Mouse (Mus musculus): ENCODE measurements around the gene Rps6kl1. TPM values are rescaled to one million over a fixed set of nuclear protein-coding genes. Genes with fewer than 3 reads are reported as not detected.
A peak's percentile ranks its signal among the peaks of the same experiment; 100 is the strongest.

Rps6kl1 gene
- total RNA-seq (2014; rRNA removed) (0.28 and 0.34 TPM in 2 replicates), polyA plus RNA-seq (2012; rRNA removed) (0.39 and 0.48 TPM in 2 replicates)

GRCm38 (mm10) chr12:85151002-85151774 is at the start of gene Rps6kl1:
Gene Rps6kl1, minus strand, starts transcription at chr12:85151264.
- Histone ChIP-seq H3K79me2 (ENCODE audit: control insufficient read depth, insufficient read depth, low read length) (no peaks in the 10 kb centered on the region), H3K4me1 (ENCODE audit: control insufficient read depth, insufficient read depth, low read length) (peaks cover 9% of the 10 kb centered on the region), H3K27me3 (ENCODE audit: control insufficient read depth, insufficient read depth, low read length) (no peaks in the 10 kb centered on the region), H3K27ac (replicated peaks; ENCODE audit: insufficient read depth, low read depth, low read length) (no peak within 1 kb of the TSS), H3K9ac (ENCODE audit: low read depth, low read length) (0 out of 2 replicates have a peak within 1 kb of the TSS, but pooled peaks have one; percentile 3), H3K4me3 (ENCODE audit: insufficient read depth, low read depth, low read length) (peak within 1 kb of the TSS; percentile 28; the same call in 1 of the 2 replicates), H3K36me3 (ENCODE audit: control insufficient read depth, insufficient read depth, low read length) (no peaks in the 10 kb centered on the region)
- peak; percentile 50 for DNase-seq (ENCODE audit: extremely low read depth, low read depth, low spot score)
- no peak for TF ChIP-seq CTCF (IDR thresholded peaks at IDR 0.05; ENCODE audit: low read depth, low read length)
- no peak for TF ChIP-seq POLR2A (IDR thresholded peaks at IDR 0.05; ENCODE audit: extremely low read depth, insufficient read depth, low read length)
- WGBS = 16% methylated on average over 28 of the region's 28 CpGs

- Histone ChIP-seq H3K79me2 (ENCODE audit: control insufficient read depth, insufficient read depth, low read length) (no peaks in the 10 kb centered on the region), H3K9ac (ENCODE audit: low read depth, low read length) (no peak overlapping the region), H3K36me3 (ENCODE audit: control insufficient read depth, insufficient read depth, low read length) (no peaks in the 10 kb centered on the region), H3K4me1 (ENCODE audit: control insufficient read depth, insufficient read depth, low read length) (no peaks in the 10 kb centered on the region), H3K27me3 (ENCODE audit: control insufficient read depth, insufficient read depth, low read length) (no peaks in the 10 kb centered on the region), H3K4me3 (ENCODE audit: insufficient read depth, low read depth, low read length) (no peak overlapping the region), H3K27ac (replicated peaks; ENCODE audit: insufficient read depth, low read depth, low read length) (no peak overlapping the region)
- WGBS = 56% methylated on average over 1 of the region's 1 CpGs
- DNase-seq (ENCODE audit: extremely low read depth, low read depth, low spot score) = no peak
- TF ChIP-seq CTCF (IDR thresholded peaks at IDR 0.05; ENCODE audit: low read depth, low read length) (no peak), POLR2A (IDR thresholded peaks at IDR 0.05; ENCODE audit: extremely low read depth, insufficient read depth, low read length) (no peak)
Measured at GRCm38 (mm10) chr12:85199954-85200353, 48.9 kb upstream of the Rps6kl1 start.

- no peak overlapping the region for H3K9ac ChIP-seq (ENCODE audit: low read depth, low read length)
- no peak overlapping the region for H3K4me3 ChIP-seq (ENCODE audit: insufficient read depth, low read depth, low read length)
- TF ChIP-seq CTCF (IDR thresholded peaks at IDR 0.05; ENCODE audit: low read depth, low read length) (no peak), POLR2A (IDR thresholded peaks at IDR 0.05; ENCODE audit: extremely low read depth, insufficient read depth, low read length) (no peak)
- H3K36me3 ChIP-seq (ENCODE audit: control insufficient read depth, insufficient read depth, low read length) = no peaks in the 10 kb centered on the region
- 66% methylated on average over 8 of the region's 8 CpGs for WGBS
- no peaks in the 10 kb centered on the region for H3K4me1 ChIP-seq (ENCODE audit: control insufficient read depth, insufficient read depth, low read length)
- no peaks in the 10 kb centered on the region for H3K79me2 ChIP-seq (ENCODE audit: control insufficient read depth, insufficient read depth, low read length)
- H3K27ac ChIP-seq (replicated peaks; ENCODE audit: insufficient read depth, low read depth, low read length) = no peak overlapping the region
- no peaks in the 10 kb centered on the region for H3K27me3 ChIP-seq (ENCODE audit: control insufficient read depth, insufficient read depth, low read length)
- DNase-seq (ENCODE audit: extremely low read depth, low read depth, low spot score) = no peak
Measured at GRCm38 (mm10) chr12:85197936-85198335, 46.9 kb upstream of the Rps6kl1 start.

GRCm38 (mm10) chr12:85197371-85197770 is 46.3 kb upstream of the Rps6kl1 start:
- Histone ChIP-seq H3K36me3 (ENCODE audit: control insufficient read depth, insufficient read depth, low read length) (no peaks in the 10 kb centered on the region), H3K4me3 (ENCODE audit: insufficient read depth, low read depth, low read length) (no peak overlapping the region), H3K79me2 (ENCODE audit: control insufficient read depth, insufficient read depth, low read length) (no peaks in the 10 kb centered on the region), H3K4me1 (ENCODE audit: control insufficient read depth, insufficient read depth, low read length) (no peaks in the 10 kb centered on the region), H3K27me3 (ENCODE audit: control insufficient read depth, insufficient read depth, low read length) (no peaks in the 10 kb centered on the region), H3K27ac (replicated peaks; ENCODE audit: insufficient read depth, low read depth, low read length) (no peak overlapping the region), H3K9ac (ENCODE audit: low read depth, low read length) (no peak overlapping the region)
- DNase-seq (ENCODE audit: extremely low read depth, low read depth, low spot score) = no peak
- TF ChIP-seq CTCF (IDR thresholded peaks at IDR 0.05; ENCODE audit: low read depth, low read length) (no peak), POLR2A (IDR thresholded peaks at IDR 0.05; ENCODE audit: extremely low read depth, insufficient read depth, low read length) (no peak)
- WGBS = 85% methylated on average over 7 of the region's 7 CpGs

GRCm38 (mm10) chr12:85196191-85196590 is 45.1 kb upstream of the Rps6kl1 start:
- H3K9ac ChIP-seq (ENCODE audit: low read depth, low read length) = no peak overlapping the region
- no peaks in the 10 kb centered on the region for H3K4me1 ChIP-seq (ENCODE audit: control insufficient read depth, insufficient read depth, low read length)
- TF ChIP-seq CTCF (IDR thresholded peaks at IDR 0.05; ENCODE audit: low read depth, low read length) (no peak), POLR2A (IDR thresholded peaks at IDR 0.05; ENCODE audit: extremely low read depth, insufficient read depth, low read length) (no peak)
- H3K36me3 ChIP-seq (ENCODE audit: control insufficient read depth, insufficient read depth, low read length) = no peaks in the 10 kb centered on the region
- no peak overlapping the region for H3K4me3 ChIP-seq (ENCODE audit: insufficient read depth, low read depth, low read length)
- DNase-seq (ENCODE audit: extremely low read depth, low read depth, low spot score) = no peak
- H3K27ac ChIP-seq (replicated peaks; ENCODE audit: insufficient read depth, low read depth, low read length) = no peak overlapping the region
- H3K27me3 ChIP-seq (ENCODE audit: control insufficient read depth, insufficient read depth, low read length) = no peaks in the 10 kb centered on the region
- H3K79me2 ChIP-seq (ENCODE audit: control insufficient read depth, insufficient read depth, low read length) = no peaks in the 10 kb centered on the region
- WGBS = 95% methylated on average over 10 of the region's 10 CpGs

- Histone ChIP-seq H3K4me1 (ENCODE audit: control insufficient read depth, insufficient read depth, low read length) (no peaks in the 10 kb centered on the region), H3K27me3 (ENCODE audit: control insufficient read depth, insufficient read depth, low read length) (no peaks in the 10 kb centered on the region), H3K36me3 (ENCODE audit: control insufficient read depth, insufficient read depth, low read length) (no peaks in the 10 kb centered on the region), H3K27ac (replicated peaks; ENCODE audit: insufficient read depth, low read depth, low read length) (no peak overlapping the region), H3K9ac (ENCODE audit: low read depth, low read length) (no peak overlapping the region), H3K79me2 (ENCODE audit: control insufficient read depth, insufficient read depth, low read length) (no peaks in the 10 kb centered on the region), H3K4me3 (ENCODE audit: insufficient read depth, low read depth, low read length) (no peak overlapping the region)
- no peak for DNase-seq (ENCODE audit: extremely low read depth, low read depth, low spot score)
- no peak for TF ChIP-seq POLR2A (IDR thresholded peaks at IDR 0.05; ENCODE audit: extremely low read depth, insufficient read depth, low read length)
- TF ChIP-seq CTCF (IDR thresholded peaks at IDR 0.05; ENCODE audit: low read depth, low read length) = no peak
- 82% methylated on average over 5 of the region's 5 CpGs for WGBS
Measured at GRCm38 (mm10) chr12:85195086-85195485, 44.0 kb upstream of the Rps6kl1 start.

Data from liver, adult 2 months (tissue).